Mouse (Mus musculus) heart, postnatal 0 days (tissue): ENCODE measurements around the gene Ralgapa1. TPM values are rescaled to one million over a fixed set of nuclear protein-coding genes. Genes with fewer than 3 reads are reported as not detected.
"Not testable (repeated sequence)": the region's sequence is repeated elsewhere in the genome, so short reads cannot be mapped to it uniquely, and the experiment has no call there.

ENCODE experiments used
- ATAC-seq: fragments of 200-750 bp; cut with Nextera tagmentation; 2 replicates; pipeline ENCODE4 v1.8.0; 2017; ENCODE audit warnings: low read depth, moderate number of reproducible peaks, moderate library complexity; ENCODE audit not compliant: insufficient read depth
- DNase-seq: peaks from one replicate; pipeline ENCODE4 v3.0.0-alpha.2; 2016; ENCODE audit warnings: low spot score
- H3K27ac ChIP-seq: fragments of 300-500 bp; sonication (generic); 2 replicates; pipeline ENCODE4 v1.5.1; 2014; ENCODE audit warnings: low read depth, mild to moderate bottlenecking
- H3K27me3 ChIP-seq: fragments of 300-500 bp; sonication (generic); 2 replicates; pipeline ENCODE4 v1.6.1; 2014; ENCODE audit warnings: low read length, mixed read lengths; ENCODE audit not compliant: control insufficient read depth, insufficient read depth
- H3K36me3 ChIP-seq: fragments of 300-500 bp; sonication (generic); replicated peaks from 2 replicates; pipeline ENCODE4 v1.6.1; 2014; ENCODE audit warnings: low read length, mixed read lengths; ENCODE audit not compliant: control insufficient read depth, insufficient read depth
- H3K4me1 ChIP-seq: fragments of 300-500 bp; sonication (generic); 2 replicates; pipeline ENCODE4 v1.6.1; 2014; ENCODE audit warnings: antibody characterized with exemption; ENCODE audit not compliant: control insufficient read depth, insufficient read depth
- H3K4me2 ChIP-seq: fragments of 300-500 bp; sonication (generic); 2 replicates; pipeline ENCODE4 v1.6.1; 2014; ENCODE audit warnings: low read depth, mild to moderate bottlenecking, low read length, moderate library complexity
- H3K4me3 ChIP-seq: fragments of 300-500 bp; sonication (generic); 2 replicates; pipeline ENCODE4 v1.5.1; 2014; ENCODE audit warnings: low read depth, low read length
- H3K9ac ChIP-seq: fragments of 300-500 bp; sonication (generic); replicated peaks from 2 replicates; pipeline ENCODE4 v1.6.1; 2014; ENCODE audit warnings: low read depth, low read length, mixed read lengths
- H3K9me3 ChIP-seq: fragments of 300-500 bp; sonication (generic); replicated peaks from 2 replicates; pipeline ENCODE4 v1.6.1; 2016; ENCODE audit warnings: low read length; ENCODE audit not compliant: control insufficient read depth
- CTCF ChIP-seq: IDR thresholded peaks from 2 replicates; pipeline ENCODE4 v1.5.1; 2016; ENCODE audit warnings: antibody characterized with exemption, control low read depth, low read depth
- EP300 ChIP-seq: IDR thresholded peaks from 2 replicates; pipeline ENCODE4 v1.6.1; 2016; ENCODE audit warnings: antibody characterized with exemption, low read depth
- WGBS: fragments of 180-500 bp; shearing (Covaris S2); extraction: QIAGEN DNeasy Blood & Tissue Kit; methylation state at CpG from one replicate; pipeline ENCODE4 v1.1.7; 2014; 5-methylcytosine and 5-hydroxymethylcytosine counted together
- polyA plus RNA-seq: library from polyadenylated mRNA; unstranded; fragments of >200 nt; fragmentation: Nextera tagmentation; extraction: Ambion mirVana; gene quantifications from 2 replicates; pipeline ENCODE4 v1.2.1, GENCODE M21; 2015
- total RNA-seq: library from RNA; depleted of rRNA; stranded (reverse); fragments of >200 nt; gene quantifications from 2 replicates; pipeline ENCODE4 v1.2.3, GENCODE M21; 2014; ENCODE audit warnings: low replicate concordance

Ralgapa1 gene
- total and polyA plus RNA-seq, 2 experiments from 2014 or later, result 12.4 to 53.1 TPM

GRCm38 (mm10) chr12:55798745-55799144, 22.2 kb downstream of the Ralgapa1 start:
- H3K9me3 ChIP-seq, result no peaks in the 10 kb centered on the region
- peaks cover 8% of the 10 kb centered on the region for H3K36me3 ChIP-seq
- no peaks in the 10 kb centered on the region for H3K27me3 ChIP-seq
- no peak for ATAC-seq
- H3K9ac ChIP-seq, result no peak overlapping the region
- no peak overlapping the region for H3K27ac ChIP-seq
- no peak overlapping the region for H3K4me2 ChIP-seq
- no peaks in the 10 kb centered on the region for H3K4me1 ChIP-seq
- no peak for TF ChIP-seq CTCF
- TF ChIP-seq EP300, result no peak
- WGBS, result 57% methylated on average over 4 of the region's 4 CpGs
- no peak for DNase-seq
- no peak overlapping the region for H3K4me3 ChIP-seq

GRCm38 (mm10) chr12:55797103-55797502, 23.9 kb downstream of the Ralgapa1 start:
- Histone ChIP-seq H3K9me3 (no peaks in the 10 kb centered on the region), H3K4me1 (no peaks in the 10 kb centered on the region), H3K27ac (peak overlapping the region; percentile 52; the same call in 1 of the 2 replicates), H3K27me3 (no peaks in the 10 kb centered on the region), H3K4me3 (no peak overlapping the region), H3K36me3 (peaks cover 14% of the 10 kb centered on the region), H3K9ac (no peak overlapping the region), H3K4me2 (no peak overlapping the region)
- TF ChIP-seq EP300 (no peak), CTCF (no peak)
- DNase-seq (no peak), ATAC-seq (no peak)
- WGBS, result 62% methylated on average over 3 of the region's 3 CpGs

- not testable (repeated sequence) for H3K27ac ChIP-seq, H3K9me3 ChIP-seq, H3K4me1 ChIP-seq, H3K4me2 ChIP-seq, H3K4me3 ChIP-seq, H3K27me3 ChIP-seq, DNase-seq, ATAC-seq, H3K9ac ChIP-seq
- H3K36me3 ChIP-seq, result peaks cover 17% of the 10 kb centered on the region
- WGBS, result 84% methylated on average over 4 of the region's 4 CpGs
These were observed 26.5 kb downstream of the Ralgapa1 start for GRCm38 (mm10) chr12:55794485-55794884.

- Histone ChIP-seq H3K27ac (no peak overlapping the region), H3K36me3 (peaks cover 44% of the 10 kb centered on the region), H3K4me3 (no peak overlapping the region), H3K9me3 (no peaks in the 10 kb centered on the region), H3K27me3 (no peaks in the 10 kb centered on the region), H3K9ac (no peak overlapping the region), H3K4me2 (no peak overlapping the region), H3K4me1 (no peaks in the 10 kb centered on the region)
- DNase-seq (no peak), ATAC-seq (no peak)
- 66% methylated on average over 2 of the region's 2 CpGs for WGBS
- TF ChIP-seq CTCF, result no peak
- no peak for TF ChIP-seq EP300
These were observed 35.7 kb downstream of the Ralgapa1 start for GRCm38 (mm10) chr12:55785252-55785651.

GRCm38 (mm10) chr12:55782662-55783061, 38.3 kb downstream of the Ralgapa1 start:
- Histone ChIP-seq H3K36me3 (peaks cover 37% of the 10 kb centered on the region), H3K4me1 (no peaks in the 10 kb centered on the region), H3K9ac (no peak overlapping the region), H3K4me2 (no peak overlapping the region), H3K27me3 (no peaks in the 10 kb centered on the region), H3K9me3 (no peaks in the 10 kb centered on the region), H3K27ac (no peak overlapping the region), H3K4me3 (no peak overlapping the region)
- DNase-seq (no peak), ATAC-seq (no peak)
- WGBS, result 83% methylated on average over 3 of the region's 3 CpGs
- no peak for TF ChIP-seq CTCF
- TF ChIP-seq EP300, result no peak

- Histone ChIP-seq H3K9ac (no peak overlapping the region), H3K4me1 (no peaks in the 10 kb centered on the region), H3K27me3 (no peaks in the 10 kb centered on the region), H3K4me2 (no peak overlapping the region), H3K9me3 (no peaks in the 10 kb centered on the region), H3K27ac (no peak overlapping the region), H3K36me3 (peaks cover 15% of the 10 kb centered on the region), H3K4me3 (no peak overlapping the region)
- DNase-seq, result peak; percentile 7
- TF ChIP-seq CTCF (peak; percentile 53), EP300 (no peak)
- WGBS, result 72% methylated on average over 2 of the region's 2 CpGs
- no peak for ATAC-seq
These were observed 42.7 kb downstream of the Ralgapa1 start for GRCm38 (mm10) chr12:55778301-55778700.
